Mouse (Mus musculus) T-helper 17 cell (primary cell): ENCODE results near the gene Afdn.

Experiments
- in situ Hi-C, 2 experiments: fragments of 300-600 bp; cut with MboI, MseI; formaldehyde crosslinking; loops; 1 replicate in 1 of 2; 2 replicates in 1 of 2; pipeline ENCODE4 v1.15.1; 2025; ENCODE audit warnings: high pct_unique_total_duplicates in 2 of 2

The Afdn gene

DNA sequence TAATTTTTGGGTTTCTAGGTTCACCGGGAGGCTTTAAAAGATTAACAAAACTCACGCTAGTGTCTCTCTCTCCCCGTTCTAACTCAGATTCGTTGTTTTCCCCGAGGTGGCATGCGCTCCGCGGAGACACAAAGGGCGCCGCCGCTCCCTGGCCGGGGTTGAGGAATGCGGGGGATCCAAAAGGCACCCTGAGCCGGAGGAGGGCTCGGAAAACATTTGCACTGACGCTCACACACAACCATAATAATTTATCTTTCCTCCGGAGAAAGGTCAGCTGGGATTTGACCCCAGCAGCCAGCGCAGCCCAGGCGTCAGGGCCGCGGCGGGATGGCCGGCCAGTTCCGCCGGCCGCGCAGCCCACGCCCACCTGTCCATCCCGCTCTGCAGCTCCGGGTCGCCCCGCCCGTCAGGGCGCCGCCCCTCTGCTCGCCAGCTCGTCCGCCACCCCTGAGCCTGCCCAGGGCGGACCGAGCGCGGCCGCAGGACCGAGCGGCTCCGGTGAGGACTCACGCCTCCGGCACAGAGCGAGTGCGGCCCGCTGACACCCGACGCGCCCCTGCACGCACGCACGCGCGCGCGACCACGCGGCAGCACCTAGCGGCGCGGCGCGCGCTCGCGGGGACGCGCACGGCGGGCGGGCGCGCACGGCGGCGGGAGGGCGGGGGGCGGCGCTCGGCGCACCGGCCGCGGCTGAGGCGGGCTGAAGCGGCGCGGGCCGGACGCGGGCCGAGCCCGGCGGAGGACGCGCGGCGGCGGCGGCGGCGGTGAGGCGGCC lies at the start of gene Afdn:
Gene Afdn (plus strand): TSS at position 687 of the 775 bp plus-strand sequence.
- in situ Hi-C loops: loop anchor here (5.0 to 10.0 kb wide), 3 partner anchors 73 to 285 kb away; no protein-coding TSS in a partner anchor

DNA sequence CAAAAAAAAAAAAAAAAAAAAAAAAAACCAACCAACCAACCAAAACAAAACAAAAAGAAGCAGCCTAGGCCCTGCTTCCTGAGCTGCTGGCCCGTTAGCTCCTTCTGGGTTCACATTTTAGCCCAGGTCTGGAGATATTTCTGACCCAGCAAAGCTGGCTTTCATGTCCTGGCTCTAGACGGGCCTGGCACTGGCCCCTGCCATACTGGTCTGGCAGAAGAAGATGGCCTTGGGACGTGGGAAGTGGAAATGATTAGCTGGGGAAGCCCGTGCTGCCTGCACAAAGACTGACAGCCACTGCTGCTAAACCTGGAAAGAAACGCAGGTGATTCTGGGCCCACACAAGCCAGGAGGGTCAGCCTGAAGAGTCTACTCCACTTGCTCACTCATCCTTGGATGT lies 49.2 kb upstream of the Afdn start:
- in situ Hi-C loops: no loop called here

DNA sequence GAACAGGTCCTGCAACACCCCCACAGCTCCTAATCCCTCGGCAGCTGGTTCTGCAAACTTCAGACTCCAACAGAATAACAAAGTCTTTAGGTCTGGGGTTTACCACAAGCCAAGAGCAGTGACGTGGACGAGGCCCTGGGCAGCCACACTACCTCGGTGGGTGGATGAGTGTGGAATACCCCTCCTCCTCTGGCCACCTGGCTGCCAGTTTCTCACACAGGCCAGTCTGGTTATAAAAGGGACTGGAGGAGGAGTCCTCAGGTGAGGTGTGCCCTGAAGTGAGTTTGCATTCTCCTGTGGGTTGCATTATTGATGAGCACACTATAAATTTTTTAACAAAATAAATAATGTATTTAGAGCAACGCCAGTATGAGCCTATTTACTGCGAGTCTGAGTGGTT lies 48.2 kb upstream of the Afdn start:
- in situ Hi-C loops: no loop called here

DNA sequence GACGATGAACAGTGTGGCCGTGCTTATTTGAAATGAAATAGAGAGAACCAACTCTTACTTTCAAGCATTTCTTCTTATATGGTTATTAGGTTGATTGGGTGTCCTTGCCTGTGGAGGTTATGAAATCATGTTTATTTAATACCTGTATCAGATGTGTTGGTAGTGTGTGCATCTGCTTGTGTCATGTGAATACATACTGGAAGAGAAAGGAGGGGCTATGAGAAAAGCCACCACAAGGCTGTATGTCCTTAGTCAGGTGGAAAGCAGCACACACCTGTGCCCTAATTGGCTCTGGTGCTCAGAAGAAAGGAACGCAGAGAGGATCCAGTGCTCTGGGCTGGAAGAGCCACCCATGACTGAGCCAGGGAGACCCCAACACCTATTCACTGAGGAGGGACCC lies 47.8 kb upstream of the Afdn start:
- in situ Hi-C loops: no loop called here

DNA sequence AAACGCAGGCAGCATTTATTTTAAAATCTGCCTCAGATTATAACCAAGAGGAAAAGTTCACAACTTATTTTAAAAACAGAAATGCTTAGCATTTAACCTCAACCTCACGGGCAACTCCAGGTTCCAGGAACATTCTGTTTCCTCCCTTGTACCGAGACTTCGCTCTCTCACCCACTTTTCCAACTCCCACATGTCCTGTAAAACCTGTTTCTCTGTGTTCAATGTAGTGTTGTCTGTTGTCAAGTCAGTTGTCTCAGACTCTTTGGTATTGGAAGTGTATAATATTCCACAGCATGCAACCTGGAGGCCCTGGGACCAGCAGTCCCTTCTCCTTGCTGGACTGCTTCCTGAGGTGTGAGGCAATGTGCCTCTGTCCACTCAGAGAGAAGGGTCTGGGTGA lies 46.2 kb upstream of the Afdn start:
- in situ Hi-C loops: no loop called here

DNA sequence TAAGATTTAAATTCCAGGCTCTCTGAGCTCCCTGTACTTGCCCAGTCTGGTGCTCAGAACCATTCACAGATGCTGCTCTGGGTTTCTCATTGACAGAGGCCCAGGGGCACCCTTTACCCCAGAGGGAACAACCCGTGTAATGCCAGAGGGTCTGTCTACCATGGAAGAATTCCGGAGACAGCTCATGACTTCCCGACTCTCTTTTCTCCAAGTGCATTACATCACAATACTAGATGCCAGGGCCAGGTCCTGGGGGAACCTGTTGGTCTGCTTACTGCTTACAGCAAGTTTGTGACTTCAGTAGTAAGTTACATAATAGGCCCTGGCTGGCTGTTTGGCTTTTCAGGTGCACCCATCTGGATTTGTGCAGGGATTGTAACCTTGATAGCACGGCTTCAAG lies 45.7 kb upstream of the Afdn start:
- in situ Hi-C loops: no loop called here

DNA sequence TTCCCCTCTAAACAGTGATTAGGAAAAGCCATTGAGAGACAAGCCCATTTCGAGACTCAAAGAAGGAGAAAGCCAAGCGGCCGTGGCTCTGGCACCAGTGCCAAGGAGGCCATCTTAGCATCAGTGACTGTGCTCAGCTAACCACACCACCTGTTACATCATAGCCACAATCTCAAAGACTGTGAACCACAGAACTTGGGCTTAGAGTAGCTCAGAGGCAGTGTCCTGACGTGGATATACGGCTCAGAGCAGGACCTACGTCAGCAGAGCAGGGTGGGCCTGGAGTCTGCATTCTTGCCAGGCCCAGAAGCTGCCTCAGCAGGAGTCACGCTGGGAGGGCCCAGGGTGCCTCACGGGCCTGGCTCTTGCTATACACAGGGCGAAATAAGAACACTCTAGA lies 44.8 kb upstream of the Afdn start:
- in situ Hi-C loops: no loop called here

DNA sequence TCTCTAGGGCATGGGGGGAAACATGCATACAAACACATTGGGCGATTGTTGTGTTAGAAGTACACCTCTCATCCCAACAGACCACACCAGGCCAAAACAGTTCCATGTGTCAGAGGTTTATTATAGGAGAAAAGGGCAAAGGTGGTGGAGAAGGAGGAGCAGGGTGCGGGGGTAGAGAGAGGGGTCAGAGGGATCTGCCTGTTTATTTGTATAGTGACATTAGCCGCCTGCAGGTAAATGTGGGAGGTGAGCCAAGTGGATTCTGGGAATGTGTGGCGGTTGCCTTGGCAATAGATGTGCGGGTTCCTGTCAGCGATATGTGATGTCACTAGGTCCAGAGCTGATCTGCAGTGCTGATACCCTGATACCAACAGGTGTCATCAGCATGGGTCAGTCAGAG lies 44.0 kb upstream of the Afdn start:
- in situ Hi-C loops: no loop called here

DNA sequence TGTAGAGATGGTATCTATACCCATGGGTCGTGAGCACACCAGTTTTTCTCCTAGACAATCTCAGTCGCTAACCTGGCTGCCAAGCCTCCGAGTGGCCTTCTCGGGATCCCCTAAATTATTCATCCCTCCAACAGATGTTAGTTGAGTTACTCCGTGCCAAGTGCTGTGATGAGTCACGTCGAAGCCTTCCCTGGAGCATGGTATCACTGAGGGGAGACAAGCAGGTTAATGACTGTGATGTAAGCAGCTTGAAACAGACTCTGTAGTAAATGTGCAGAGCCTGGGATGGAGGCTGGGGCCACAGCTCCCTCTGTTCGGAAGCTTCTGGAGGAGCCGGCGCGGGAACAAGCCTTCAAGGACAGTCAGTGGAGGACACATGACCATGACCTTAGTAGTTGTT lies 42.9 kb upstream of the Afdn start:
- in situ Hi-C loops: no loop called here

DNA sequence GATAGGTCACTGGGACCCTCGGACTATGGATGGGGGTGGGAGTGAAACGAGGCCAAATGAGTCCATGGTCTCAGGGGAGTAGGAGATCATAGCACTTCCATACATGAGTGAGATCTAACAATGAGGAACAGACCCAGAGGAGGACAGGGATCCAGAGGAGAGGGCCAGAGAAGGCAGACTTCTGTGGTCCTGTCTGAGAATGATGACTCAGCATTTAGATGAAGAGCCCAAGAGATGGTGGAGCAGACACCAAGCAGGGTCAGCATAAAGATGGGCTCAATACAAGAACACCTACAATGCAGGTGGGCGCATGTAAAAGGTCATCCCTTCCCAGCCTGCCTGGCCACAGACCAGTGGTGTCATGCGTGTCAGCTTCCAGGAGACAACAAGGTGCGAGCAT lies 40.2 kb upstream of the Afdn start:
- in situ Hi-C loops: no loop called here

DNA sequence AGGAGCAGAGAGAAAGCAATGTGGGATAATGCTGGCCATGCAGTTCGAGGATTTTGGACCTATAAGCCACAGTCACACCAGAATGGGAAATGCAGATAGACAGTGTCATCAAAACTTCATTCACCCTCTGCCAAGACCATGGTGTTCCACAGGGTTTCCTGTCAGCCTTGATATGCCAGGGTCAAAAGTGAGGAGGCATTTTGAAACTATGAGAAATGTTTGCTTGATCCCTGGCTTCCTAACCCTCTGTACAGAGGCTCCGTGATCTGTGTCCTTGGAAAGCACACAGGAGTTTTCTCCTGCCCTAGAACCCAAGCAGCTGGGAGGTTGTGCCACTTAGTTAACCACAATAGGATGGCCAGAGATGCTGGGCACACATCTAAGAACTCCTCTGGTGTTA lies 39.0 kb upstream of the Afdn start:
- in situ Hi-C loops: no loop called here

DNA sequence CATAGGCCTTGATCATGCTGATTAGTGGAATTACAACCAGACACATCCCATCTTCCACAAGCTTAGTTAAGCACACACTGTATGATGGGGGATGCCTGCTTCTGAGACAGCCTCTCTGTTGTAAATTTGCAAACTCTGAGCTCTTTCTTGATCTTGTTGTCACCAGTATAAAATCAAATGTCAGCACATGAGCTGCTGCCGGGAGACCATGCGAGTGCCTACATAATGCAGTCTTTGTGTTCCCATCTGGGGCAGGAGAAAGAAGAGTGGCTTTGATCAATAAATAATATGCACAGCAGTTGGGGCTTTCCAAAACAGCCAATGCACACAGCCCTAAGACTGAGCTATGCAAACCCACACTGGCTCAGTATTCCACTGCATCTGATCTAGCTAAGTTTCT lies 37.9 kb upstream of the Afdn start:
- in situ Hi-C loops: no loop called here

DNA sequence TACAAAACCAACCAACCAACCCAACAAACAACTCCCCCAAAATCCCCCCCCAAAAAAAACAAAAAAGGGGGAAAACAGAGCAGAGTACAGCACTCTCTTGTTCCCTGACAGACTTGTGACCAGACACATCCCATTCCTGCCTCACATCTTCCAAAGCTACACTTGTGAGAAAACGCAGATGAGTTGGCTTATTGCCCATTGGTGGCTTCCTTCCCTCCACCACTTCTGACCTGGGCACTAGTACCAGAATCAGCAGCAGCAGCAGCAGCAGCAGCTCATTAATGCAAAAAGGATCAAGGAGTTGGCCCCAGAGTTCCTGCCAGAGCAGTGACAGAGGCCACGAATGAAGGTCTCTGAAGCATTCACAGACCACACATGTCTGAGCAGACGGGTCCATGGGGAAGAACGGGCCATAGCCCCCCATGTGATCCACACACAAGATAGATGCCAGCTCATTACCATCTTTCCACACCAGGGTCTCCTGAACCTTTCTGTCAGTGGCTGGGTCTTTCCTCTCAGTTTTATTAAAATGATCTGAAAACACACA lies 35.3 kb upstream of the Afdn start:
- in situ Hi-C loops: no loop called here

DNA sequence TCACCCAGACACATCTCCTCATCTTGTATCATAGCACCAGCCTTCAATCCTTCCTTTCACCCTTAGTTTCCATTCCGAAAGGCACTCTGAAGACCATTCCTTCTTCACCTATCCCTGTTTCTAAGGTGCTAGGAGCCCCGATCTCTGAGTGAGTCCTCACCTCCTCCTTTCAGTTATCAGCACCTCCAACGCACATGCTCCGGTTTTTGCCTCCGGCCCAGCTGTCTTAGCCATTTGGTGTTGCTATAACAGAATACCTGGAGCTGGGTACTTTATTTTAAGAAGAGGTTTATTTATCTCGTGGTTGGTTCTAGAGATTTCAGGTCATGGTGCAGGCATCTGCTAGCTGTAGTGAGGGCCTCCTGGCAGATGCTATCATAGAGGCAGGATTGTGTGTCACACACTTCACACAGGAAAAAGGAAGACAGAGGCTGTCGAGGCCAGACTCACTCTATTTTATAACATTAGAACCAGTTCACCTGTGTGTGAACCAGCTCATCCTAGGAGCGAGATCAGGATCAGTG lies 33.4 kb upstream of the Afdn start:
- in situ Hi-C loops: no loop called here

DNA sequence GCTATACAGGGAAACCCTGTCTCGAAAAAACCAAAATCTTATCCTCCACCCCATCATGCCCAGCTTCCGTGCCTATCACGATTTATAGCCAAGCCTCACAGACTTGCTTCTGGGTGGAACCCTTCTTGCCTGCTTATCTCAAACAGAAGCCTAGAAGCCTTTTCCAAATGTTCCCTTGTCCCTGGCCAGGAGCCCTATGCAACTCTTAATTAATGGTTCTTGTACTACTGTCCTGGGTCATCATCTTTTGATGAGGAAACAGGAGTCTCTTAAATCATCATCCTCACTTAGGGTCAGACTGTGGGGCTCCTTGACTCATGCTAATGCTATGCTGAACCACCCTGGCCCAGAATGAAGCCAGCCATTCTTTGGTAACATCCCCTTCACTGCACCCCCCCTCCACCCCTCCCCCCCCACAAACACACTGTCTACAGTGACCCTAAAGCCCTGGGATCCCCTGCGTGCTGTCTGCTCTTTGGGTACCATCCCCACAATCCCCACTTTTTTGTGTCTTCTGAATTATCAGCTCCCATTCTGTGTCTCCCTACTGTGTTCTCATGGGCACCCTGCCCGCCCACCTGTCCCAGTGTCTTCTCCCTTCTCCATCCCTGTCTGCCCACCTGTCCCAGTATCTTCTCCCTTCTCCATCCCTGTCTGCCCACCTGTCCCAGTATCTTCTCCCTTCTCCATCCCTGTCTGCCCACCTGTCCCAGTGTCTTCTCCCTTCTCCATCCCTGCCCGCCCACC lies 29.2 kb upstream of the Afdn start:
- in situ Hi-C loops: no loop called here

DNA sequence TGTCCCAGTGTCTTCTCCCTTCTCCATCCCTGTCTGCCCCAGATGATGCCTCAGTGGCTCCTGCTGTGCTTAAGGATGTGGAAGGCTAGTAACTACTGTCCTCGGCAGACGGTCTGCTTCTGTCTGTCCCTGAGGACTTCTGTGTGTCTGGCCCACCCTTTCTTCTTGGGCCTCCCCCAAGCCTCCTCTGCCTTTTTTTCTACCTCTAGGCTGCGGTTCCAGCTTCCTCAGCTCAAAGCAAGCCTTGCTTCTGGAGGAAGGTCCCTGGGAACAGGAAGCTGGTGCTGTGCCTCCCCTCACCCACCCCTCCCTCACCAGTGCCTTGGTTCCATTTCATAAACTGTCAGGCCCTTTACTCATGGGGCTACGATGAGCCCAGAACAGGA lies 28.6 kb upstream of the Afdn start:
- in situ Hi-C loops: no loop called here

DNA sequence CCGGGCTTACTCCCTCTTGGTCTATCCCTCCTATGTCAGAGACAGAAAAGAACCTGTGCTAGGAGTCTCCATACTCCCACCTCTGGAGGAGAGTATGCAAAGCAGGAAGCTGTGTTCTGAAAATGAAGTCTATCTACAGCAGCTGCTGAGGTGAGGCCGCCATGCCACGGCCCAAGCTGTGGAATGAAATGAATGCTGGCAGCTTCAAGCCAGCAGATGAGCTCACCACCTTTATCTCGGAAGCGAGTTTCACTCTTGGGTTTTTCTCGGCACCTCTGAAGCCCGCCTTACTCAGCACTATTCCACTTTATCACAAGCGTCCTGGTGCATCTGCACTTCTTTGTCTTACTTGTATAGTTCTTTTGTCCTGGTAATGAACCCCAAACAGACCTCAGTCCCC lies 27.7 kb upstream of the Afdn start:
- in situ Hi-C loops: no loop called here

DNA sequence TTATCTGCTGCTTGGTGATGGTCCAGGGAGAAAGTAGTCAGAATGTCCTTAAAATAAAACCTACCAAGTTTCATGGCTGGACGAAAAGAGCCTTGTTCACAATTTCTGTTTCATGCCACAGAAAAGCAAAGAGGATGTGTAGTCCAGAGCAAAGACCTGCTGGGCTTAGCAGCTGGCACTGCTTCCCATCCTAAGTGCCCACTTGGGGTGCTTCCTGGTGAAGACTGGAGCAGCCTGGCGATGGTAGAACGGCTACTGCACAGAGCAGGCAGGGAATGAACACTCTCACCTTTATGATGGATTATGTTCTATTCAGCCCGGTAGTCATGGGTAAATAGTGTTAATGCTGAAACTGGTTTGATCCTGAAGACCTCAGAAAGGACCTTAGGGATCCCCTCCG lies 26.4 kb upstream of the Afdn start:
- in situ Hi-C loops: no loop called here

DNA sequence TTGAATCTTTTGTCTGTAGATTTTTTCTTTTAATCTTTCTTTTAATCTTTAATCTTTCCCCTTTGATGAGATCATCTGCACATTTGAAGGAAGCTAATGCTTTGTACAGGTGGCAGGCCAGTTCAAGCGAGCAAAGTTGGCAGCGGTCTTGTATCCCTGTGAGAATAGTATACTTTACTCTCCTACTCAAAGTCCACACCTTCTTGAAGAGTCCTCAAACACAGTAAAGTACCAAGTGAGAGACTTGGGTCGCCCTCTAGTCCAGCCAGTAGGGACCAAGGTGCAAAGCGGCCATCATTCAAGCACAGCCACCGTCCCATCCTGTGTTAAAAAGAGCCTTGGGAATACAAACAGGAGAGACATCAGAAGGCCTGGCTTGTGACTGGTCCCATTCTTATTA lies 25.3 kb upstream of the Afdn start:
- in situ Hi-C loops: no loop called here

DNA sequence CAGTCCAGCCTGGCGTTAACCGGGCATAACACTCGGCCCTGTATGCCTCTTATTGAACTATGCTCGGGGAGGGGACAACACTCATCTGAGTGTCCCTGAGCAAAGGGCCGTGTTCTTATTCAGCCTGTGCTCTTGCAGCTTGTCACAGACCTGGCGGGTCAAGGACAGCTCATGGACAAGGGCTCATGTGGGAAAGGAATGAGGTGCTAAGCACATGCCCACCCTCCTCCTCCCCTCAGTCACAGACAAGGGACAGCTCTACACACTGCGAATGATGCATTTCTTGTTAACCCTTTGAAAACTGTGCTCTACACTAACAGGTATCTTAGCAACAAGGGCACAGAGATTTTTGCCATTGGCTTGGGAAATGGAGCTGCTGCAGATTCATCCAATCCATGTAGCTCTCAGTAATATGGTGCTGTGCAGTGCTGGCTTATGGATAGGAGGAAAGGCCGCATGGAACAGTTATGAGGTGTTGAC lies 24.5 kb upstream of the Afdn start:
- in situ Hi-C loops: no loop called here

DNA sequence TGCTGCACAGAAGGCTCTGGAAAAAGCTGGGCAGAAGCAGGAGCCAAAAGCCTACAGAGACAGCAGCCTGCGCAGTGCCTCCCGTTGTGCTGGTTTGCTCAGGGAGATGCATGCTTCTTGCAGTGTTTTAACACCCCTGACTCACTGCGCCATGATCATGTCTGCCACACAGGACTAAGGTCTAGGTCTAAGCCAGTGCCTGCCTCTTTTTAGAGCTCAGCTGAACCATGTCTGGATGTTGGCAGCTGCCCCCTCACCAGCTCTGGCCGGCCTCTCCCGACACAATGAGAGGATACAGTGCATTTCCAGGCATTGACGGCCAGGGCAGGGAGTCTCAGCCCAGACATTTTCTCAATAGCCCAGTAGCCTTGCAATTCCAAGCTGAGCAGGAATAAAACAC lies 23.0 kb upstream of the Afdn start:
- in situ Hi-C loops: no loop called here

DNA sequence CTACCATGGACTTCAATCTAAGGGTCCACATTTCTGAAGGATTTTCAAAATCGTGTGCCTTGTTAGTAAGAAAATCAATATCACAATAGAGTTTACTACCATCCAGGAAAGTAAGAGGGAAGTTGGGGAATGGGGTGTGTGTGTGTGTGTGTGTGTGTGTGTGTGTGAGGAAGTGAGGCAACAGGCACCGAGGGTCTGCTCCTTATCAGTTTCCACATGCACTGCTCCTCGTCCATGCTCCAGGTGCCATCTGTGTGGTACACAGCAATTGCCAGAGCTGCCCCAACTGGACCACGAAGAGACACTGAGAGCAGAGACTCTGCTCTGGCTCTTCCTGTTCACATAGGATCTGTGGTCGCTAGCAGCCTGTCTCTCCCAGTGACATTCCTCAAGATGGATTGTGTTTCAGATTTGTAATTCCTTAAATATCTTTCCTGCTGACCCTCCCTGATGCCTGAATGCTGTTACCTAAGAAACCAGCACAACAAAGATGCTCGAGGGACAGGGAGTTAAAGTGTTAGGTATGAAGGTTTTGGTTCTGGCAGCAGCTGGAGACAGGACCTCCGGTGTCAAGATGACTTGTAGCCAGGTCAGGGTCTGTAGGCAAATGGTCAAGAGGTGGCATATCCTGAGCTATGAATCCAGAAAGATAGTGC lies 22.1 kb upstream of the Afdn start:
- in situ Hi-C loops: no loop called here
